Mouse (Mus musculus): Measurements from ENCODE around the gene Tet2.

DNA sequence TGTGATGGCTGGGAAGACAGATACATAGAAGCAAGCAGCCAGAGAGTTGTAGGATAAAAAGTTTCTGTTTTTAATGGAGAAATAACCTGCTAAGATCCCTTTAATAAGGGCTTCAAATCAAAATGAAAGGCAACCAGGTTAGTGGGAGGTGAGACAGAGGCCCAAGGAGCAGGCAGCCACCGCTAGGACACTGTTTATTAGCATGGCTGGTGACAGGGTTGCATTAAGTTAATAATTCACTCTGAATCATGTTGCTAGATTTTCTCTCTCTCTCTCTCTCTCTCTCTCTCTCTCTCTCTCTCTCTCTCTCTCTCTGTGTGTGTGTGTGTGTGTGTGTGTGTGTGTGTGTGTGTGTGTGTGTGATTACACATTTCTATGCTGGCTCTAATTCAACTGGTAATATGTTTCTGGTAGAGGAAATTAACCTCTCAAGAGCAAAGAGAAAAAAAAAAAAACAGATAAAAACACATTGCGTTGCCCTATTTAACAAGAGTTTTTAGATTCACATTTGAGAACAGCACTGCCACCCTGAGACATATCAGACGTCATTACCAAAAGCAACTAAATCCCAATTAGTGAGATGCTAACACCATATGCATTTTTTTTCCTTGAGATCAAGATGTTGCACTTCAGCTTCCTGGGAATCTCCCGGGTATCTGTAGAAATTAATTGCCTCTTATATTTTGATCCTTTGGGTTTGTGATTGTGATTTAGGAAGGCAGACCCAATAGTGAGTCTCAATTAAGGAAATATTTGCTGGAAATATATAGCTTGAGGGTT is 115.4 kb downstream of the Tet2 start:
- TF ChIP-seq CTCF (IDR thresholded peaks at IDR 0.05; ENCODE audit: control insufficient read depth, insufficient read depth, low read length) (no peak), POLR2A (IDR thresholded peaks at IDR 0.05; ENCODE audit: borderline replicate concordance, control insufficient read depth, low read depth, low read length) (no peak)

All from bone marrow, adult 2 months (tissue).